Mouse (Mus musculus) liver, adult 2 months (tissue): ENCODE data around the gene Cbx5.

Experiments used
- CTCF ChIP-seq: fragments of 200-500 bp; IDR thresholded peaks from 2 replicates; pipeline ENCODE4 v1.5.1; 2011; ENCODE audit warnings: low read depth, low read length, control low read depth
- POLR2A ChIP-seq: fragments of 200-500 bp; IDR thresholded peaks from 2 replicates; pipeline ENCODE4 v1.6.1; 2011; ENCODE audit warnings: low read length, control low read depth; ENCODE audit not compliant: insufficient read depth; ENCODE audit errors: extremely low read depth

GRCm38 (mm10) chr15:103214149-103214548 is 25.5 kb downstream of the Cbx5 start:
- TF ChIP-seq CTCF: no peak
- TF ChIP-seq POLR2A: no peak
